ENCODE assay signal across 17 mouse cellular contexts in genomic region chr2:104511622-104512021, GRCm38 (mm10).
"Had no signal": no experiment of that assay in that cellular context is flagged by ENCODE, and none has a peak within 500 bp of the region (broad histone marks: within the 10 kb centered on the region; RNA-seq: fewer than 3 reads in every experiment).

No protein-coding gene starts in this region.

- H3K9me3 ChIP-seq: intestine, embryonic 15.5 days; limb, embryonic 12.5 days; liver, embryonic 13.5 days had no signal

- DNase-seq: kidney, adult 8-10 months; kidney, postnatal 25 days; layer of hippocampus, adult 9-11 months; liver, embryonic 13.5 days; lung, adult 2 months; lung, postnatal 14 days; retina, postnatal 1 day; right cerebral cortex, postnatal 4 days; spleen, adult 18-20 months; thymus, postnatal 36 days had no signal

- H3K27me3 ChIP-seq: intestine, embryonic 15.5 days; limb, embryonic 12.5 days; liver, embryonic 13.5 days; midbrain, embryonic 15.5 days; neural tube, embryonic 12.5 days had no signal

- ATAC-seq: intestine, embryonic 15.5 days; midbrain, embryonic 15.5 days had no signal

- H3K27ac ChIP-seq: intestine, embryonic 15.5 days; limb, embryonic 12.5 days; liver, embryonic 13.5 days; macrophage; midbrain, embryonic 15.5 days; neural tube, embryonic 12.5 days had no signal

- H3K9ac ChIP-seq: intestine, embryonic 15.5 days; limb, embryonic 12.5 days; liver, embryonic 13.5 days; midbrain, embryonic 15.5 days; neural tube, embryonic 12.5 days had no signal

- H3K4me3 ChIP-seq: intestine, embryonic 15.5 days; limb, embryonic 12.5 days; liver, embryonic 13.5 days; megakaryocyte, embryonic 14.5 days; midbrain, embryonic 15.5 days; neural tube, embryonic 12.5 days had no signal

- H3K4me1 ChIP-seq: intestine, embryonic 15.5 days; limb, embryonic 12.5 days; liver, embryonic 13.5 days; megakaryocyte, embryonic 14.5 days; midbrain, embryonic 15.5 days; neural tube, embryonic 12.5 days had no signal

- H3K4me2 ChIP-seq: intestine, embryonic 15.5 days; limb, embryonic 12.5 days; liver, embryonic 13.5 days; midbrain, embryonic 11.5 days; midbrain, embryonic 15.5 days; neural tube, embryonic 12.5 days had no signal

- H3K36me3 ChIP-seq: intestine, embryonic 15.5 days; limb, embryonic 12.5 days; liver, embryonic 13.5 days; midbrain, embryonic 15.5 days; neural tube, embryonic 12.5 days had no signal
